Mouse (Mus musculus) CH12.LX (cell line): ENCODE measurements around the gene Tomm40l.

Experiments
- CTCF ChIP-seq, 2 experiments: IDR thresholded peaks in 1 of 2; conservative IDR thresholded peaks in 1 of 2; 2 replicates each; pipeline ENCODE4 v1.5.1; 2011 to 2012; ENCODE audit warnings: low read depth in 2 of 2, low read length in 2 of 2, improper control_type of control experiment in 1 of 2, inconsistent platforms in 1 of 2, mild to moderate bottlenecking in 1 of 2, moderate library complexity in 1 of 2
- HCFC1 ChIP-seq: IDR thresholded peaks from 2 replicates; pipeline ENCODE4 v1.6.1; 2012; ENCODE audit warnings: low read depth, mild to moderate bottlenecking, inconsistent platforms, low read length, improper control_type of control experiment
- MAX ChIP-seq: IDR thresholded peaks from 2 replicates; pipeline ENCODE4 v1.6.1; 2011; ENCODE audit warnings: low read length, improper control_type of control experiment
- POLR2A ChIP-seq: IDR thresholded peaks from 2 replicates; pipeline ENCODE4 v1.6.1; 2011; ENCODE audit warnings: low read depth, mild to moderate bottlenecking, improper control_type of control experiment, low read length
- POLR2AphosphoS2 ChIP-seq: IDR thresholded peaks from 2 replicates; pipeline ENCODE4 v1.6.1; 2011; ENCODE audit warnings: low read depth, low read length, improper control_type of control experiment

DNA sequence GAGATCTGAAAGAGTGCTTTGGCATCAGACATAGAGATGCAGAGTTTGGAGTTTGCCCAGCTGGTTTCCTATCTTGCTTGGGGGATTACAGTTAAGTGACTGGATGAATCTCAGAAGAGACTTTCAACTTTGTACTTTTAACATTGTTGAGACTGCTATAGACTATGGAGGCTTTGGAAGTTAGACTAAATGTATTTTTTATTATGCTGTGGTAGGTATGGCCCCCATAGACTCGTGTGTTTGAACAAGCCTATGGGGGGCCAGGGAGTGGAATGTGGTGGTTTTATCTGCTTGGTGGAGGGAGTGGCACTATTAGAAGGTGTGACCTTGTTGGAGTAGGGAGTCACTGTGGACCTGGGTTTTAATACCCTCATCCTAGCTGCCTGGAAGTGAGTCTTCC, 22.8 kb downstream of the Tomm40l start:
- TF ChIP-seq POLR2A (no peak), POLR2AphosphoS2 (no peak), CTCF (conservative IDR thresholded peaks at IDR 0.05 in 1 of 2, IDR thresholded peaks at IDR 0.05 in 1 of 2; ENCODE audit: low read depth in 2 of 2, low read length in 2 of 2) (no peak), MAX (no peak), HCFC1 (no peak)
